Mouse (Mus musculus): Measurements from ENCODE around the gene Gm49369. TPM values are rescaled to one million over a fixed set of nuclear protein-coding genes. Genes with fewer than 3 reads are reported as not detected.

Gm49369 gene
- polyA plus RNA-seq, 1 experiment: not detected

- Histone ChIP-seq H3K9me3 (replicated peaks; ENCODE audit: control insufficient read depth, insufficient read depth, low read length, poor library complexity, severe bottlenecking) (no peaks in the 10 kb centered on the region), H3K27me3 (ENCODE audit: control insufficient read depth, insufficient read depth, low read length, poor library complexity, severe bottlenecking) (no peaks in the 10 kb centered on the region), H3K36me3 (ENCODE audit: control insufficient read depth, insufficient read depth, low read length, poor library complexity, severe bottlenecking) (peaks cover 50% of the 10 kb centered on the region), H3K27ac (ENCODE audit: insufficient read depth, low read length) (no peak overlapping the region), H3K4me3 (ENCODE audit: low read depth, low read length) (no peak overlapping the region), H3K9ac (ENCODE audit: low read depth, poor library complexity, severe bottlenecking) (no peak overlapping the region), H3K4me1 (ENCODE audit: control insufficient read depth, insufficient read depth, low read length) (peaks cover under 1% of the 10 kb centered on the region)
- TF ChIP-seq EP300 (IDR thresholded peaks at IDR 0.05; ENCODE audit: insufficient read depth, low read depth, low read length): no peak
- no peak for TF ChIP-seq POLR2A (IDR thresholded peaks at IDR 0.05; ENCODE audit: insufficient read depth, low read length)
- TF ChIP-seq CTCF (IDR thresholded peaks at IDR 0.05; ENCODE audit: low read depth, low read length): no peak
Measured at GRCm38 (mm10) chr7:142379186-142379585, 3.3 kb downstream of the Gm49369 start.

- peaks cover 4% of the 10 kb centered on the region for H3K4me1 ChIP-seq (ENCODE audit: control insufficient read depth, insufficient read depth, low read length)
- H3K4me3 ChIP-seq (ENCODE audit: low read depth, low read length): no peak overlapping the region
- no peaks in the 10 kb centered on the region for H3K9me3 ChIP-seq (replicated peaks; ENCODE audit: control insufficient read depth, insufficient read depth, low read length, poor library complexity, severe bottlenecking)
- TF ChIP-seq POLR2A (IDR thresholded peaks at IDR 0.05; ENCODE audit: insufficient read depth, low read length): no peak
- TF ChIP-seq EP300 (IDR thresholded peaks at IDR 0.05; ENCODE audit: insufficient read depth, low read depth, low read length): no peak
- TF ChIP-seq CTCF (IDR thresholded peaks at IDR 0.05; ENCODE audit: low read depth, low read length): no peak
- H3K27me3 ChIP-seq (ENCODE audit: control insufficient read depth, insufficient read depth, low read length, poor library complexity, severe bottlenecking): no peaks in the 10 kb centered on the region
- H3K9ac ChIP-seq (ENCODE audit: low read depth, poor library complexity, severe bottlenecking): no peak overlapping the region
- peaks cover 33% of the 10 kb centered on the region for H3K36me3 ChIP-seq (ENCODE audit: control insufficient read depth, insufficient read depth, low read length, poor library complexity, severe bottlenecking)
- H3K27ac ChIP-seq (ENCODE audit: insufficient read depth, low read length): no peak overlapping the region
Measured at GRCm38 (mm10) chr7:142377233-142377925, 5.1 kb downstream of the Gm49369 start.

- Histone ChIP-seq H3K27me3 (ENCODE audit: control insufficient read depth, insufficient read depth, low read length, poor library complexity, severe bottlenecking) (no peaks in the 10 kb centered on the region), H3K27ac (ENCODE audit: insufficient read depth, low read length) (no peak overlapping the region), H3K9ac (ENCODE audit: low read depth, poor library complexity, severe bottlenecking) (no peak overlapping the region), H3K4me1 (ENCODE audit: control insufficient read depth, insufficient read depth, low read length) (peaks cover 4% of the 10 kb centered on the region), H3K9me3 (replicated peaks; ENCODE audit: control insufficient read depth, insufficient read depth, low read length, poor library complexity, severe bottlenecking) (no peaks in the 10 kb centered on the region), H3K36me3 (ENCODE audit: control insufficient read depth, insufficient read depth, low read length, poor library complexity, severe bottlenecking) (peaks cover 31% of the 10 kb centered on the region), H3K4me3 (ENCODE audit: low read depth, low read length) (no peak overlapping the region)
- TF ChIP-seq POLR2A (IDR thresholded peaks at IDR 0.05; ENCODE audit: insufficient read depth, low read length): no peak
- no peak for TF ChIP-seq EP300 (IDR thresholded peaks at IDR 0.05; ENCODE audit: insufficient read depth, low read depth, low read length)
- no peak for TF ChIP-seq CTCF (IDR thresholded peaks at IDR 0.05; ENCODE audit: low read depth, low read length)
Measured at GRCm38 (mm10) chr7:142376096-142376495, 6.4 kb downstream of the Gm49369 start.

DNA sequence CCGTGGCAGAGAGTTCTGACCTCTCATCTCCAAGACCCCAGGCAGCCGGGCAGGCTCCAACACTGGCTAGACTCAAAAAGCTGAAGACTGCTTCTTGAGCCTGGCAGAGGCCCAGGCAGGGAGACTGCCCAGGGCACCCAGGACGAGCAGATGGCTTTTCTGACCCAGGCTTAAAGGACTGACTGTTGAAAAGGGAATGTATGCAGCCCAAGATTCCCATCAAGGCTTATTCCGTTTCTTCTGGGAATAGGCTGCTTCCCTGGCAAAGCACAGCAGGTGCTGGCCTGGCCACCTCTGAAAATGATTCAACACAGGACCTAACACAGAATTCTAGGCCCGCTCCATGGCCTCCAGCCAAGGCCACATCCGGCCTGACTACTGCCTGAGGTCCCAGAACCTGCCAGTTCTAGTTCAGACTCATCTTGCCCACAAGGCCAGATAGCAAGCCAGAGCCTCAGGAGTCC is 7.2 kb downstream of the Gm49369 start:
- Histone ChIP-seq H3K9ac (ENCODE audit: low read depth, poor library complexity, severe bottlenecking) (no peak overlapping the region), H3K4me1 (ENCODE audit: control insufficient read depth, insufficient read depth, low read length) (peaks cover 4% of the 10 kb centered on the region), H3K36me3 (ENCODE audit: control insufficient read depth, insufficient read depth, low read length, poor library complexity, severe bottlenecking) (peaks cover 23% of the 10 kb centered on the region), H3K27ac (ENCODE audit: insufficient read depth, low read length) (no peak overlapping the region), H3K27me3 (ENCODE audit: control insufficient read depth, insufficient read depth, low read length, poor library complexity, severe bottlenecking) (no peaks in the 10 kb centered on the region), H3K9me3 (replicated peaks; ENCODE audit: control insufficient read depth, insufficient read depth, low read length, poor library complexity, severe bottlenecking) (no peaks in the 10 kb centered on the region), H3K4me3 (ENCODE audit: low read depth, low read length) (no peak overlapping the region)
- TF ChIP-seq CTCF (IDR thresholded peaks at IDR 0.05; ENCODE audit: low read depth, low read length): no peak
- no peak for TF ChIP-seq EP300 (IDR thresholded peaks at IDR 0.05; ENCODE audit: insufficient read depth, low read depth, low read length)
- no peak for TF ChIP-seq POLR2A (IDR thresholded peaks at IDR 0.05; ENCODE audit: insufficient read depth, low read length)

- TF ChIP-seq POLR2A (IDR thresholded peaks at IDR 0.05; ENCODE audit: insufficient read depth, low read length) (no peak), CTCF (IDR thresholded peaks at IDR 0.05; ENCODE audit: low read depth, low read length) (no peak), EP300 (IDR thresholded peaks at IDR 0.05; ENCODE audit: insufficient read depth, low read depth, low read length) (no peak)
- no peak overlapping the region for H3K27ac ChIP-seq (ENCODE audit: insufficient read depth, low read length)
- peaks cover 4% of the 10 kb centered on the region for H3K4me1 ChIP-seq (ENCODE audit: control insufficient read depth, insufficient read depth, low read length)
- H3K27me3 ChIP-seq (ENCODE audit: control insufficient read depth, insufficient read depth, low read length, poor library complexity, severe bottlenecking): no peaks in the 10 kb centered on the region
- H3K4me3 ChIP-seq (ENCODE audit: low read depth, low read length): no peak overlapping the region
- peaks cover 20% of the 10 kb centered on the region for H3K36me3 ChIP-seq (ENCODE audit: control insufficient read depth, insufficient read depth, low read length, poor library complexity, severe bottlenecking)
- no peak overlapping the region for H3K9ac ChIP-seq (ENCODE audit: low read depth, poor library complexity, severe bottlenecking)
- H3K9me3 ChIP-seq (replicated peaks; ENCODE audit: control insufficient read depth, insufficient read depth, low read length, poor library complexity, severe bottlenecking): no peaks in the 10 kb centered on the region
Measured at GRCm38 (mm10) chr7:142374413-142375015, 8.0 kb downstream of the Gm49369 start.
